Mouse (Mus musculus) lung, adult 2 months (tissue): ENCODE measurements at regions not wholly inside any gene's neighbourhood (a gene's known extent, or its start where the extent isn't known, plus 50 kb on each side); places are given as distances from the start of the nearest gene placed in this dataset.

ENCODE experiments used
- CTCF ChIP-seq: fragments of 200-500 bp; IDR thresholded peaks from 2 replicates; pipeline ENCODE4 v1.5.1; 2011; ENCODE audit warnings: mild to moderate bottlenecking, low read length, control low read depth; ENCODE audit not compliant: insufficient read depth
- POLR2A ChIP-seq: fragments of 200-500 bp; IDR thresholded peaks from 2 replicates; pipeline ENCODE4 v1.6.1; 2011; ENCODE audit warnings: low read depth, mild to moderate bottlenecking, control low read depth, low read length, borderline replicate concordance; ENCODE audit errors: extremely low read depth

GRCm38 (mm10) chr4:34114323-34114722 is 64.3 kb upstream of the Spaca1 start:
- no peak for TF ChIP-seq CTCF
- TF ChIP-seq POLR2A = no peak
